Mouse (Mus musculus) naive thymus-derived CD4-positive, alpha-beta T cell, adult 2 months (primary cell): ENCODE results near the gene Erich4.
A peak's percentile ranks its signal among the peaks of the same experiment; 100 is the strongest.

Source experiments
- DNase-seq: peaks from one replicate; pipeline ENCODE4 v3.0.0-alpha.2; 2011; ENCODE audit warnings: low read depth

Erich4 gene

GRCm38 (mm10) chr7:25615706-25616011, at the start of gene Erich4:
TSS of gene Erich4 (minus strand) at chr7:25615892.
- no peak for DNase-seq

GRCm38 (mm10) chr7:25658657-25659472, 43.2 kb upstream of the Erich4 start, which contains the start of the genes Bckdha and Exosc5:
TSS of gene Bckdha (minus strand) at chr7:25658981.
TSS of gene Exosc5 (plus strand) at chr7:25659164.
- peak; percentile 99 for DNase-seq

- DNase-seq: no peak
Measured at GRCm38 (mm10) chr7:25657785-25658184, 42.1 kb upstream of the Erich4 start.

- no peak for DNase-seq
Measured at GRCm38 (mm10) chr7:25655601-25656428, 40.1 kb upstream of the Erich4 start.

GRCm38 (mm10) chr7:25652244-25652759, 36.6 kb upstream of the Erich4 start:
- DNase-seq: no peak

- peak; percentile 29 for DNase-seq
Measured at GRCm38 (mm10) chr7:25651281-25651680, 35.6 kb upstream of the Erich4 start.

GRCm38 (mm10) chr7:25649839-25650238, 34.1 kb upstream of the Erich4 start:
- no peak for DNase-seq

- DNase-seq: peak; percentile 54
Measured at GRCm38 (mm10) chr7:25647574-25648123, 32.0 kb upstream of the Erich4 start.

- DNase-seq: no peak
Measured at GRCm38 (mm10) chr7:25645074-25645473, 29.4 kb upstream of the Erich4 start.

GRCm38 (mm10) chr7:25644631-25645030, 28.9 kb upstream of the Erich4 start:
- DNase-seq: no peak

- no peak for DNase-seq
Measured at GRCm38 (mm10) chr7:25644136-25644535, 28.4 kb upstream of the Erich4 start.

GRCm38 (mm10) chr7:25639754-25640153, 24.1 kb upstream of the Erich4 start:
- no peak for DNase-seq

GRCm38 (mm10) chr7:25637099-25637498, 21.4 kb upstream of the Erich4 start:
- no peak for DNase-seq

GRCm38 (mm10) chr7:25636373-25636772, 20.7 kb upstream of the Erich4 start:
- peak; percentile 39 for DNase-seq

GRCm38 (mm10) chr7:25632679-25633078, 17.0 kb upstream of the Erich4 start:
- no peak for DNase-seq

GRCm38 (mm10) chr7:25628323-25628620, 12.6 kb upstream of the Erich4 start:
- no peak for DNase-seq

GRCm38 (mm10) chr7:25627431-25628322, 12.0 kb upstream of the Erich4 start:
- no peak for DNase-seq

GRCm38 (mm10) chr7:25626509-25627430, 11.1 kb upstream of the Erich4 start, which contains the start of gene B3gnt8:
TSS of gene B3gnt8 (plus strand) at chr7:25626654.
- DNase-seq: peak; percentile 27

- DNase-seq: peak; percentile 47
Measured at GRCm38 (mm10) chr7:25625594-25626250, 10.0 kb upstream of the Erich4 start.

GRCm38 (mm10) chr7:25624851-25625250, 9.2 kb upstream of the Erich4 start:
- no peak for DNase-seq
